Mouse (Mus musculus) midbrain, embryonic 12.5 days (tissue): ENCODE data around the gene Kcp. TPM values are rescaled to one million over a fixed set of nuclear protein-coding genes. Genes with fewer than 3 reads are reported as not detected.

Source experiments
- ATAC-seq: fragments of 200-750 bp; cut with Nextera tagmentation; 2 replicates; pipeline ENCODE4 v1.8.0; 2017; ENCODE audit warnings: low read depth, moderate TSS enrichment, moderate library complexity; ENCODE audit not compliant: low FRiP score
- H3K27ac ChIP-seq: fragments of 300-500 bp; sonication (generic); replicated peaks from 2 replicates; pipeline ENCODE4 v1.5.1; 2016; ENCODE audit warnings: mild to moderate bottlenecking
- H3K27me3 ChIP-seq: fragments of 300-500 bp; sonication (generic); 2 replicates; pipeline ENCODE4 v1.6.1; 2016; ENCODE audit warnings: mild to moderate bottlenecking
- H3K36me3 ChIP-seq: fragments of 300-500 bp; sonication (generic); 2 replicates; pipeline ENCODE4 v1.6.1; 2016
- H3K4me1 ChIP-seq: fragments of 300-500 bp; sonication (generic); 2 replicates; pipeline ENCODE4 v1.6.1; 2016
- H3K4me2 ChIP-seq: fragments of 300-500 bp; sonication (generic); replicated peaks from 2 replicates; pipeline ENCODE4 v1.6.1; 2016; ENCODE audit warnings: mild to moderate bottlenecking, moderate library complexity
- H3K4me3 ChIP-seq: fragments of 300-500 bp; sonication (generic); 2 replicates; pipeline ENCODE4 v1.5.1; 2016; ENCODE audit warnings: mild to moderate bottlenecking
- H3K9ac ChIP-seq: fragments of 300-500 bp; sonication (generic); replicated peaks from 2 replicates; pipeline ENCODE4 v1.6.1; 2016; ENCODE audit warnings: mild to moderate bottlenecking, moderate library complexity
- H3K9me3 ChIP-seq: fragments of 300-500 bp; sonication (generic); 2 replicates; pipeline ENCODE4 v1.6.1; 2016; ENCODE audit warnings: mild to moderate bottlenecking
- WGBS: fragments of 180-500 bp; shearing (Covaris S2); methylation state at CpG from one replicate; pipeline ENCODE4 v1.1.7; 2016; 5-methylcytosine and 5-hydroxymethylcytosine counted together
- polyA plus RNA-seq: library from polyadenylated mRNA; unstranded; fragments of >200 nt; fragmentation: Nextera tagmentation; extraction: Ambion mirVana; gene quantifications from 2 replicates; pipeline ENCODE4 v1.2.1, GENCODE M21; 2016

The Kcp gene
- polyA plus RNA-seq, 1 experiment from 2014 or later, result 17.2 TPM

DNA sequence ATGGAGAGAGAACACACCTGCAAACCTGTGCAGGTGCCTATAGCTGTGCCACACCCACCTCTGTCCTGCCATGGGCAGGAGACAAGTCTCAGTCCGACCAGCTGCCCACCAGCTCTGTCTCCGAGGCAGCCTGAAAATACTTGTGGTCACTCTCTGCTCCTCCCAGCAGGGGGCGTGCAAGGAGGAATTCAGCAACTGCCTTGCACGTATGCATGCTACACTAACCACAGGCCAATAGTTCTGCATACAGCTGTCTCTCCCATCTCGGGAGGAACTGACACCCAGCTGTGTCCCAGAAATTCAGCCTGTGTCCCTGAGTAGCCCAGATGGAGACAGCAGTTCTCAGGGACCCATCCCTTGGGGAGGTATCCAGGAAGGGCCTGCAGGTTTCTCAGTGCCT, 9.4 kb upstream of the Kcp start:
- Histone ChIP-seq H3K4me3 (no peak overlapping the region), H3K9ac (no peak overlapping the region), H3K4me2 (no peak overlapping the region), H3K9me3 (no peaks in the 10 kb centered on the region), H3K27me3 (peaks cover 15% of the 10 kb centered on the region), H3K4me1 (peaks cover 10% of the 10 kb centered on the region), H3K27ac (no peak overlapping the region), H3K36me3 (no peaks in the 10 kb centered on the region)
- ATAC-seq, result peak; percentile 47; the same call in 1 of the 2 replicates
- WGBS, result 8% methylated on average over 5 of the region's 5 CpGs

DNA sequence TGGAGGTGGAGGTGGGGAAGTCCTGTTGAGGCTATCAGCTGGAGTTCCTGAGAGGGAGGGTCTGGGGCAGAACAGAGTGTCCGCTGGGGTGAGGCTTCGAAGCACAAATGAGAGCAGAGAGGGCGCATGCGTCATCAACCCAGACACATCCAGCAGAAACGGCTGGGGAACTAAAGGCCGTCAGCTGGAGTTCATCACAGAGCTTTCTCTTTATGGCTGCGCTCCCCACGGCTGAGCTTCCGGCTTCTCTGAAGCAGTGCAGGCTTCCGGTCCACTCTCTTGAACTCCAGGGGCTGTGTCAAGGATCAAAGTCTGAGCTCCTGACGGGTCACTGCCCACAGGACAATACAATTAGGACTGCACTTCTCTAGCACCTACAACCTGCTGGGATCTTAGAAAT, 5.5 kb upstream of the Kcp start:
- Histone ChIP-seq H3K9ac (no peak overlapping the region), H3K4me3 (0 out of 2 replicates have a peak overlapping the region, but pooled peaks have one; percentile 9), H3K27me3 (peaks cover 30% of the 10 kb centered on the region), H3K27ac (0 out of 2 replicates have a peak overlapping the region, but pooled peaks have one; percentile 1), H3K36me3 (no peaks in the 10 kb centered on the region), H3K9me3 (no peaks in the 10 kb centered on the region), H3K4me1 (peaks cover 10% of the 10 kb centered on the region), H3K4me2 (peak overlapping the region; percentile 47)
- ATAC-seq, result peak; percentile 69; the same call in 1 of the 2 replicates
- WGBS, result under 1% methylated on average over 11 of the region's 11 CpGs

DNA sequence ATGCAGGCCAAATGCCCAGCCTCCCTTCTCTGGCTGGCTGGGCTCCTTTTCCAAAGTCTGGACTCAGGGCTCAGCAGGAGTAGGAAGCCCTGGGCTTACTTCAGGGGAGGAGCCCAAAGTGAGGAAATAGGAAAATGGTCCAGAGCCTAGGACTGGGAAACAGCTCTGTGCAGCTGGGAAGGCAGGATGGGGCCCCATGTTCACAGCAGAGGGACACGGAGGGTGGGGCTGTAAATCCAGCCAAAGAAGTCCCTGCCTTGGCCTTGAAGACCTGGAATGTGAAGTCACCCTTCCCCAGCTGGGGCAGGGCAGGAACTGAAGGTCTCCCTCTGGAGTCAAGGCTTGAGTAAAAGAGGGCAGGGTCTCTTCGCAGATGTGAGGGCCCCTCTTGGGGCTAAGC, 1.3 kb upstream of the Kcp start:
- Histone ChIP-seq H3K9ac (no peak overlapping the region), H3K27ac (no peak overlapping the region), H3K4me1 (peaks cover 23% of the 10 kb centered on the region), H3K36me3 (no peaks in the 10 kb centered on the region), H3K27me3 (peaks cover 56% of the 10 kb centered on the region), H3K4me2 (no peak overlapping the region), H3K4me3 (no peak overlapping the region), H3K9me3 (no peaks in the 10 kb centered on the region)
- WGBS, result 38% methylated on average over 2 of the region's 2 CpGs
- no peak for ATAC-seq

DNA sequence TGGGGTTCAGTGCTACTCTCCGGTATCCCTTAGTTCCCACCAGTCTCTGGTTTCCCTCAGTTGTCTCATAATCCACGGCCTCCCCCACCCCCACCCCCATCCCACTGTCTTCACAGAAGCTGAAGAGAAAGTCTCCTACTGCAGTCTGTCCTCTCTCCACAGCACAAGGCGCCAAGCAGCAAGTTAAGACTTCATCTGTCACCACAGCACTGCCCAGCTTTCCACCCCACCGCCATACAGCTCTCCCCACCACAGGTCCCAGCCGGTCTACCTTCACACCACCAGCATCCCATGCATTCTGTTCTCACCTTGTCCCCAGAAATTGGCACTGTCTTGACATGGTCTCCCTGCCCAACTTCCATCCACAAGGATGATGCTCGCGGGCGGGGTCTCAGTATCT, 918 bp downstream of the Kcp start:
- H3K27me3 ChIP-seq, result peaks cover 51% of the 10 kb centered on the region
- ATAC-seq, result 0 out of 2 replicates have a peak, but pooled peaks have one; percentile 6
- no peak overlapping the region for H3K9ac ChIP-seq
- H3K36me3 ChIP-seq, result no peaks in the 10 kb centered on the region
- no peaks in the 10 kb centered on the region for H3K9me3 ChIP-seq
- H3K4me1 ChIP-seq, result peaks cover 13% of the 10 kb centered on the region
- 22% methylated on average over 8 of the region's 8 CpGs for WGBS
- no peak overlapping the region for H3K27ac ChIP-seq
- H3K4me2 ChIP-seq, result peak overlapping the region; percentile 66
- peak overlapping the region; percentile 52 for H3K4me3 ChIP-seq

DNA sequence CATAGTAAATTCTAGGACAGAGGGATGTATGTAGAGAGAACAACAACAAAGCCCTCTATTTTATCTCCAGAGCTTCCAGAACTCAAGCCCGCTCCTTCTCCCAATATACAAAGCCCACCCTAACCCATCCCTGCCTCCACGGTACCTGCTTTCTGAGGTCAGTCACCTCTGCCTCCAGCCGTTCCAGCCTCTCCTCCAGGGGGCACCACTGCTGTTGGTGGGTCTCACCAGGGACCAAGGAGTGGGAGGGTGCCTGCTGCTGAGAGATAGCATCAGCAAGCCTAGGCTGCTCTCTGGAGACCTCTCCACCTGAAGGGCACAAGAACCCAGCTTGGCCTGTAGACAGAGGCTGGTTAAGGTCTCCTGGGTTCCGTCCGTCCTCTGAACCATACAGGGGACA, 2.3 kb downstream of the Kcp start:
- H3K36me3 ChIP-seq, result no peaks in the 10 kb centered on the region
- H3K9ac ChIP-seq, result no peak overlapping the region
- no peak overlapping the region for H3K4me2 ChIP-seq
- 83% methylated on average over 5 of the region's 5 CpGs for WGBS
- peaks cover 13% of the 10 kb centered on the region for H3K4me1 ChIP-seq
- H3K4me3 ChIP-seq, result no peak overlapping the region
- H3K27ac ChIP-seq, result no peak overlapping the region
- no peaks in the 10 kb centered on the region for H3K9me3 ChIP-seq
- ATAC-seq, result no peak
- peaks cover 51% of the 10 kb centered on the region for H3K27me3 ChIP-seq

DNA sequence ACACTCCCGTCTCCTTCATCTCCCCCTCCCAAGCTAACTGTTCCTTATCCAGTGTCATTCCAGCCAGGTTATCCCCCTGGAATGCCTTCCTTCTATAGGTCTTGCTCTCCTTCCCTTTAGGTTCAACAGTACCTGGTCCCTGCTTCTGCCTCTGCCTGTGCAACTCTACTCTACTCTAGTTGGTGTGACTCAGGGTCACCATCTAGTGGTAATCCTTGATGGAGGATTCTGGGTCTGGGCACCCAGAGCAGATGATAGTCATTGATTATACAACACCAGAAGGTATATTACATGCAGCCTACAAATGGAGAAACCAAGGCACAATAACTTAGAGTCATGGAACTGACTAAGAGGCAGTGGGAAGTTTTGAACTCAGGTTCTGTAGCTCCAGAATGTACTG, 6.2 kb downstream of the Kcp start:
- H3K9me3 ChIP-seq, result no peaks in the 10 kb centered on the region
- no peak for ATAC-seq
- H3K4me1 ChIP-seq, result no peaks in the 10 kb centered on the region
- no peak overlapping the region for H3K4me2 ChIP-seq
- no peak overlapping the region for H3K4me3 ChIP-seq
- no peak overlapping the region for H3K27ac ChIP-seq
- H3K36me3 ChIP-seq, result no peaks in the 10 kb centered on the region
- H3K27me3 ChIP-seq, result peaks cover 46% of the 10 kb centered on the region
- 87% methylated on average over 1 of the region's 1 CpGs for WGBS
- H3K9ac ChIP-seq, result no peak overlapping the region

DNA sequence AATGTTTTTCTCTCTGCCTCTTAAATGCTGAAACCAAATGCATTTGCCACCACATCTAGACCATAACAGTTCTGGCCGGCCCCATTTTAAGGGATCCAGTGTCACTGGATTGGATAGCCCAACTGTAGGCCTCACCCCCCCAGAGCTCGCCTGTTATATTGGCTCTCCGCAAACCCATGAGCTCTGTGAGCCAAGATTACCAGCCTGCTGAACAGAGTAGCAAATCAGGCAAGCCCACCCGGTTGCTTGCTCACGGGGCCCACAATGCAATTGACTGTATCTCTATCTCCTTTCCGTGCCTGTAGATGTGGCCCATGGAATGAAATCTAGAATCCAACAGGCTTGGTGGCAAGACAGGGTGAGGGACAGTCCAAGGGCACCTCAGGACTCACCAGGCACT, 6.9 kb downstream of the Kcp start:
- H3K27me3 ChIP-seq, result peaks cover 46% of the 10 kb centered on the region
- no peak overlapping the region for H3K27ac ChIP-seq
- no peaks in the 10 kb centered on the region for H3K9me3 ChIP-seq
- H3K9ac ChIP-seq, result no peak overlapping the region
- no peak for ATAC-seq
- 88% methylated on average over 6 of the region's 6 CpGs for WGBS
- no peak overlapping the region for H3K4me3 ChIP-seq
- no peak overlapping the region for H3K4me2 ChIP-seq
- peaks cover 4% of the 10 kb centered on the region for H3K4me1 ChIP-seq
- H3K36me3 ChIP-seq, result no peaks in the 10 kb centered on the region

DNA sequence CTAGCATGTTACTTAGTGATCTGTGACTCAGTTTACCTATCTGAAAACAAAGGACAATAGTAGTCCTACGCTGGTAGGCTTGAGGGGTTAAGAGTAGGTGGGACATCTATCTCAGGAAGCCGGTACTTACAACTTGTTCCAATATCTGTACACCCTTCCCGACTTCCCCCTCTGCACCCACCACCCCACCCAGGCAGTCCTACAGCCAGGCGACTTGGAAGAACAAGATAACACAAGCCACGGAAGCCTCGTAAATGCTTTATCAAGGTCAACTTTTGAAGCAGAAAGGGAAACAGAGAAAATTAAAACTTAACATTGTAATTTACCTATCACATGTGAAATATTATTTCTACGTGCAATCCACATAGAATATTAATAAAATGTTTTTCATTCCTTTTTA, 7.6 kb downstream of the Kcp start:
- 95% methylated on average over 7 of the region's 7 CpGs for WGBS
- Histone ChIP-seq H3K9ac (no peak overlapping the region), H3K4me3 (no peak overlapping the region), H3K4me1 (peaks cover 4% of the 10 kb centered on the region), H3K36me3 (no peaks in the 10 kb centered on the region), H3K27me3 (peaks cover 46% of the 10 kb centered on the region), H3K27ac (no peak overlapping the region), H3K9me3 (no peaks in the 10 kb centered on the region), H3K4me2 (no peak overlapping the region)
- no peak for ATAC-seq

DNA sequence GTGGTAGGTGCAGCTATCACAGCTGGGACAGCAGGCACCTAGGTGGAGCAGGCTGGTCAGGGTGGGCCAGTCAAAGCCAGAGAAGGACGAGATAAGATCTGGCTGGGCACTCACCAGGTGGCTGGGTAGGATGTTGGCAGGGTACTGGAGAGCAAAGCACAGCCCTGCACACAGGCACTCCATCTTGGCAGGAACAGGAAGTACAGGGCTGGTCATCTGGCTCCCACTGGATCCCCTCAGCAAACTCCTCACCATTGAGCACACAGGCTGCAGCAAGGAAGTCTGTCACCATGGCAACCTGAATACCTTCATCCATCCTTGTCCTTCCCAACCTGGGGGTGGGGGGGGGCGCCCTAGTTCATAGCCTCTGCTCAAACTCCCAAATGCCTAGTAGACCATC, 10.0 kb downstream of the Kcp start:
- H3K4me3 ChIP-seq, result no peak overlapping the region
- no peak overlapping the region for H3K27ac ChIP-seq
- 30% methylated on average over 2 of the region's 2 CpGs for WGBS
- no peaks in the 10 kb centered on the region for H3K9me3 ChIP-seq
- ATAC-seq, result no peak
- H3K36me3 ChIP-seq, result no peaks in the 10 kb centered on the region
- H3K27me3 ChIP-seq, result peaks cover 42% of the 10 kb centered on the region
- H3K4me1 ChIP-seq, result peaks cover 4% of the 10 kb centered on the region
- H3K4me2 ChIP-seq, result no peak overlapping the region
- no peak overlapping the region for H3K9ac ChIP-seq

DNA sequence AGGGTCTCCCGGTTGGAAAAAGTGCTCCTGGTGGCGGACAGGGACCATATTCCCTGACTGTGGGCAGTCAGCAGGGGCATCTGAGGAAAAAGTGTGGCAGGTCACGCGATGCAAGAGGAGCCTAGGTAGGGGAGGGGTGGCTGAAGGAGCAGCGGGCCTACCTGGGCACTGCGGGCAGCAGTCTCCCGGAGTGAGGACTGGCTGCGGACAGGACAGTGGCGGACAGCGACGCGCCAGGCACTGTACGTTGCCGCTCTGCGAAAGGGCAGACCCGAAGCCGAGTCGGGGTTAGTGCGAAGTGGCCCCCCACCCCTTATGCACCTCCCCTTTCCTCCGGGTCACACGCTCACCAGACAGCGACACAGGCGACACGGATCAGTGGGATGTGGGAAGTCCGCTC, 11.5 kb downstream of the Kcp start:
- ATAC-seq, result no peak
- 14% methylated on average over 25 of the region's 25 CpGs for WGBS
- peaks cover 49% of the 10 kb centered on the region for H3K27me3 ChIP-seq

DNA sequence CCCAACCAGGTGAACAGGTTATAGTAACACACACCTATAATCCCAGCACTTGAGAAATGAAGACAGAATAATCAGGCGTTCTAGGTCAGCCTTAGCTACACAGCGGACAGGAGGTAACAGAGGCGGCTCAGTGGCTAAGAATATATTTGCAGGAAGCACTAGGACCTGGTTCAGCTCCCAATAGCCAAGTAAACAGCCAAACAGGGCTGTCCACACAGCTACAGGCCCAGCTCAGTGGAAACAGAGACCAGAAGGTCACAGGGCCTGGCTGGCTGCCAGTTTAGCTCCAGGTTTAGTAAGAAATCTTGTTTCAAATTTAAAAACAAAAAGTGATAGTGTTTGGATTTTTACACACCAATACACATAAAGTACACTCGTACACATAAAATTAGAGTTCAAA, 13.7 kb downstream of the Kcp start:
- Histone ChIP-seq H3K4me2 (no peak overlapping the region), H3K27ac (no peak overlapping the region), H3K4me1 (peaks cover 4% of the 10 kb centered on the region), H3K27me3 (peaks cover 53% of the 10 kb centered on the region), H3K4me3 (no peak overlapping the region), H3K36me3 (no peaks in the 10 kb centered on the region), H3K9me3 (no peaks in the 10 kb centered on the region), H3K9ac (no peak overlapping the region)
- no peak for ATAC-seq
- 83% methylated on average over 4 of the region's 4 CpGs for WGBS

More for the DNA sequence above, 11.5 kb downstream of the Kcp start:
- 0 out of 2 replicates have a peak overlapping the region, but pooled peaks have one; percentile 10 for H3K4me3 ChIP-seq
- no peaks in the 10 kb centered on the region for H3K36me3 ChIP-seq
- peaks cover 4% of the 10 kb centered on the region for H3K4me1 ChIP-seq
- H3K9ac ChIP-seq, result no peak overlapping the region
- peak overlapping the region; percentile 28 for H3K4me2 ChIP-seq
- H3K27ac ChIP-seq, result no peak overlapping the region
- H3K9me3 ChIP-seq, result no peaks in the 10 kb centered on the region

DNA sequence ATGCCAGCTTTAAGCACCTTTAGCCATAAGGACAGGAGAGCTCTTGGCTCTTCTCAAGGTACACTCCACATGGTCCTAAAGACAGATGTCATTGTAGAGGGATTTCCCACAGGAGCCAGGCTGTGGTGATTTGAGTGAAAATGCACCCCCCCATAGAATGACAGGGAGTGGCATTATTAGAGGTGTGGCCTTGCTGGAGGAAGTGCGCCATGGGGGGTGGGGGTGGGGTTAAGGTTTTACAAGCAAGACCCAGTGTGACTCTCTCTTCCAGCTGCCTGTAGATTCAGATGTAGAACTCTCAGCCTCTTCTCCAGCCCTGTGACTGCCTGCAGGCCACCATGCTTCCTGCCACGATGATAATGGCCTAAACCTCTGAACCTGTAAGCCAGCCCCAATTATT, 21.8 kb downstream of the Kcp start:
- WGBS, result 44% methylated on average over 2 of the region's 2 CpGs
- no peak overlapping the region for H3K4me2 ChIP-seq

More for the DNA sequence above, 21.8 kb downstream of the Kcp start:
- Histone ChIP-seq H3K36me3 (no peaks in the 10 kb centered on the region), H3K9ac (no peak overlapping the region), H3K27me3 (peaks cover 40% of the 10 kb centered on the region), H3K9me3 (no peaks in the 10 kb centered on the region), H3K4me3 (no peak overlapping the region), H3K4me1 (peaks cover 9% of the 10 kb centered on the region), H3K27ac (no peak overlapping the region)
- ATAC-seq, result no peak
